ENCODE assay signal across 30 mouse cellular contexts in the genomic region with DNA sequence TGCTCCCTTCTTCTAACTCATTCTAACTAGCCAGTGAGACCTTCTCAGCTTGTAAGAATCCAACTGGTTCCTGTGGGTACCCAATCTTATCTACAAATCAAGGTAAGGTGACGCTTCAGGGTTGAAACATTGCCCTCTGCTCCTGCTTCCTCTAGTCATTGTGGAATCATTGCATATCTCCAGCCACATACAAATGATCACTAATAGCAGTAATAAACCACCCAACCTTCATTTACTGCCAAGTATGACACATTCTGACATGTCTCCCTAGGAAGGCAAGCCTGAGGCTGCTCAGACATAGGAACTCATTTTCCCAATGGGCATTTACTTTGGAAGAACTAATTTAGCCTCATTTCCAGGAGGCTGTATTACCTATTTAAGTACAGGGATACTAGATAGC. TPM values are rescaled to one million over a fixed set of nuclear protein-coding genes. Genes with fewer than 3 reads are reported as not detected.
"Had no signal": no experiment of that assay in that cellular context is flagged by ENCODE, and none has a peak within 500 bp of the region (broad histone marks: within the 10 kb centered on the region; RNA-seq: fewer than 3 reads in every experiment).

No protein-coding gene starts in this region.

- H3K4me3 ChIP-seq: embryonic facial prominence, embryonic 10.5 days; embryonic facial prominence, embryonic 12.5 days; embryonic facial prominence, embryonic 13.5 days; embryonic facial prominence, embryonic 15.5 days; erythroblast, embryonic 14.5 days; forebrain, embryonic 10.5 days; forebrain, embryonic 12.5 days; forebrain, embryonic 13.5 days; forebrain, embryonic 15.5 days; gastrocnemius, adult 2 months; heart, adult 2 months had no signal

- H3K4me1 ChIP-seq: embryonic facial prominence, embryonic 10.5 days; embryonic facial prominence, embryonic 12.5 days; embryonic facial prominence, embryonic 13.5 days had no signal

- H3K36me3 ChIP-seq: embryonic facial prominence, embryonic 10.5 days; embryonic facial prominence, embryonic 12.5 days; embryonic facial prominence, embryonic 13.5 days; embryonic facial prominence, embryonic 15.5 days; forebrain, embryonic 10.5 days; forebrain, embryonic 12.5 days; forebrain, embryonic 15.5 days had no signal

- H3K27me3 ChIP-seq: embryonic facial prominence, embryonic 12.5 days; embryonic facial prominence, embryonic 15.5 days; forebrain, embryonic 13.5 days; forebrain, embryonic 15.5 days had no signal

- DNase-seq: cerebellum, adult 8-10 months; cerebellum, adult 9-10 months; cerebellum, adult 9-11 months; cerebellum, postnatal 10 days; cerebellum, postnatal 14 days; cerebellum, postnatal 25 days; cerebellum, postnatal 36 days; embryo, embryonic 11 days; forebrain, postnatal 0 days; gastrocnemius, adult 2 months; gastrocnemius, postnatal 10 days; gastrocnemius, postnatal 14 days; gastrocnemius, postnatal 25 days; gastrocnemius, postnatal 36 days; heart, adult 18-20 months; heart, adult 2 months had no signal

- H3K9ac ChIP-seq: embryonic facial prominence, embryonic 12.5 days; embryonic facial prominence, embryonic 13.5 days; embryonic facial prominence, embryonic 15.5 days; forebrain, embryonic 12.5 days; forebrain, embryonic 13.5 days; forebrain, embryonic 15.5 days; forebrain, postnatal 0 days had no signal

- H3K4me2 ChIP-seq: embryonic facial prominence, embryonic 12.5 days; embryonic facial prominence, embryonic 13.5 days; embryonic facial prominence, embryonic 15.5 days; forebrain, embryonic 12.5 days; forebrain, embryonic 13.5 days; forebrain, embryonic 15.5 days had no signal

- H3K9me3 ChIP-seq: embryonic facial prominence, embryonic 10.5 days; embryonic facial prominence, embryonic 12.5 days; embryonic facial prominence, embryonic 13.5 days; embryonic facial prominence, embryonic 15.5 days; forebrain, embryonic 10.5 days; forebrain, embryonic 12.5 days; forebrain, embryonic 13.5 days; forebrain, embryonic 15.5 days had no signal

- ATAC-seq: forebrain, embryonic 13.5 days; forebrain, embryonic 14.5 days; forebrain, embryonic 15.5 days; forebrain, embryonic 16.5 days; forebrain, postnatal 0 days had no signal

- H3K27ac ChIP-seq: embryonic facial prominence, embryonic 10.5 days; embryonic facial prominence, embryonic 12.5 days; embryonic facial prominence, embryonic 13.5 days; embryonic facial prominence, embryonic 15.5 days; forebrain, embryonic 10.5 days; forebrain, embryonic 12.5 days; forebrain, embryonic 13.5 days; forebrain, embryonic 15.5 days; gastrocnemius, adult 2 months; heart, adult 2 months had no signal

RNA-seq across cellular contexts. Expression of gene Lhx2, which starts 33.9 kb away (rescaled TPM):
- total RNA-seq: common myeloid progenitor, adult 5-6 weeks; gastrocnemius, adult 18-20 months; gastrocnemius, postnatal 36 days; granulocyte monocyte progenitor cell, adult 5-6 weeks; heart, adult 18-20 months; heart, adult 2 months had no signal
- polyA plus RNA-seq: heart, adult 2 months had no signal
